Mouse (Mus musculus) lung, adult 18-20 months (tissue): ENCODE measurements at regions not wholly inside any gene's neighbourhood (a gene's known extent, or its start where the extent isn't known, plus 50 kb on each side); places are given as distances from the start of the nearest gene placed in this dataset.

Experiments used
- DNase-seq, 2 experiments: peaks; one replicate each; pipeline ENCODE4 v3.0.0; 2022; ENCODE audit warnings: mixed read lengths in 2 of 2

- no peak for DNase-seq
Observed at GRCm38 (mm10) chr1:61050346-61050745, 72.6 kb downstream of the Icos start.

DNA sequence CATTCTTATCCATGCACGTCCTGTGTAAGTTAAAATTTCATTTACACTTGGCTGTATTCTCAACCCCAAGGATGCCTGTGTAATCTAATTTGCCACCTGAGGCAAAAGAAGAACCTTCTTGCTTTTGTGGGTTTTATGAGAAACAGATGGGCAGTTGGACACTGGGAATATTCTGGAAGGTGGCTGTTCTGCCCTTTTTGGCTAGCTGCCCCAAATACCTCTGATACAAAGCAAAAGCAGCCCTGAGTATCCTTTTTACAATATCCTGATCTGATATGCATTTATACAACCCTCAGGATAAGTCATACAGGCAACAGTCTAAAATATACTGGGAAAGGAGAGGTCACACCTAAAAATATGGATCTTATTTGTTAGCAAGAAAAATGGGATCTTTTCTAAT, 75.9 kb downstream of the Icos start:
- DNase-seq, result no peak

DNA sequence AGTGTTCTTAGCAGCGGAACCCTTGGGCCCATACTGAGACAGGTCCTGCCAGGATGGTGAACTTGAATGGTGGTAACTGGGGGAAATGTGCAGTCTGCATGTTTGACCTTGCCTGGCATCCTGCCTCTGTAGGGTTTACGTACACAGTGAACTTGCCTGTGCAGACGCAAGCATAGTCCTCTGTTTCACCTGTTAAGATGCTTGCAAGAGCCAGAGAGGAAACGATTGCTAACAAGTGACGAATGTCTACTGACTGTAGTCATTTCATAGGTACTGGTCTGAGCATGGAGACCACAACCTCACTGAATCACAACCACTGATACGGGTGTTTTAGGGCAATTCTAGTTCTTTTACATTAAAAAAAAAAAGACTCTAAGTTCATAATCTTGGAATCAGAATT, 76.7 kb downstream of the Icos start:
- DNase-seq, result peak in 1 of 2 experiments; percentile 2

DNA sequence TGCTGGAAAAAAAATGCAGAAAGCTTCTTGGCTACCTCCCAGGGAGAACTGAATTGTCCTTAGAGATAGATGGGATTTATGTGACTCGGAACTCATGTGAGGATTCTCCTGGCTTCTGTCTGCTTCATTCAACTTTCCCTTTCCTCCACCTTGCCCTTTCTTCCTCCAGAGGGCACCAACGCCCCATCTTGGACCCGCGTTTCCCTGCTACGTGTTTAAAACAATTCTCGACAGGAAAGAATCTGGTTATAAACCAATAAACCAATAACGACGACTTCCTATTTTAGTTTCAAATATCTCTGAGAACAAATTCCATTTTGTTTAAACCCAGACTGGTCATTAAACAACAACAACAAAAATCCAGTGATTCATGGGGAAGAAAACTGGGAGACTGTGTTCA, 77.4 kb downstream of the Icos start:
- DNase-seq, result peak; percentile 11 to 31

DNA sequence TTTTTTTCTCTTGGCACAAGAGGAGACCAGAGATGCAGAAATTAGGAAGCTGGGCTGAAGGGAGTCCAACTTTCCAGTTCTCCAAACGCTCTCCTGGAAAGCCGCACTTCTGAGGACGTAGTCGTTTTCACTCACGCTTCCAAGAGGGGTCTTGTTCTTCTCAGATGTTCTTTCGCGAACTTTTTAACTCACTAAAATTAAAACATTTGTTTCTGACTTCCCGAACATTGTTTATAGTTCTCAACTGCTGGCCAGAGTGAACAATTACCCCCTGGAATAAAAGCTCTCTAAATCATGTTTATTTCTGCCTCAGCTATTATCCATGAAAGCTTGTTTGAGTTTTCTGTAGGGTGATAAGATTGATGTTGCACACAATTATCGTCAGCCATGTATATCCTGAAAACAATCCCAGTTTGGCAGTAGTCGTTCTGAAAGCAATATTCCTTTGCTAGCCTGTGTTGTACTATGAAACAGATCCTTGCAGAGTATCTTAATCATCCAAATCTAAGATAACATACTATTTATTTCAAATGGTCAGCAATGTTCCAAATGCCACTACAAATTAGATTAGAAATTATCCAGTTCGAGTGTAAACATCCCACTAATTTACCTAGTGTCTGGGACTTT, 82.3 kb downstream of the Icos start:
- no peak for DNase-seq

DNA sequence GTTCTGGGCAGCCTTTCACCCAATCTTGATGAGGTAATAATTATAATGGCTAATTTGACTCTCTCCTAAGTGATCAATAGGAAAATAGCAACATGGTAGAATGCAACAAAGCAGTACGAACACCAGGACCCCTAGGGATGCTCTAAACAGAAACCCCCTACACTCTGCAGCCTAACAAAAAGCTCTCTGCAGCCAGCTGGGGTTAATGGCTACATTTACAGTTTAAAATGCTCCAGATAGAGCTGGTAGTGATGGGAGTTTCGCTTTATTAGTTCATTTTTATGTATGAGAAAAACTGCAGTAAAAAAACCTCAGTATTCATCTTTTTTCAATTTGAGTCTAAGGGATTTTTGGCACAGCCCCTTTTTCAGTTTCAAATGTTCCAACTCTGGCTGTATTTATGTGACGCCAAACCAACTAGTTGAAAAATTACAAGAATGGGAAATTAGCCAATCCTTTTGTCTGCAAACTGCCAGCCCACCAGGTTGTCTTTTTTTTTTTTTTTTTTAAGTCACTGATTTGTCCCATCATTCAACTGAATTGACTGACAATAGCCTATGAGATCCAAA, 84.2 kb downstream of the Icos start:
- no peak for DNase-seq

DNA sequence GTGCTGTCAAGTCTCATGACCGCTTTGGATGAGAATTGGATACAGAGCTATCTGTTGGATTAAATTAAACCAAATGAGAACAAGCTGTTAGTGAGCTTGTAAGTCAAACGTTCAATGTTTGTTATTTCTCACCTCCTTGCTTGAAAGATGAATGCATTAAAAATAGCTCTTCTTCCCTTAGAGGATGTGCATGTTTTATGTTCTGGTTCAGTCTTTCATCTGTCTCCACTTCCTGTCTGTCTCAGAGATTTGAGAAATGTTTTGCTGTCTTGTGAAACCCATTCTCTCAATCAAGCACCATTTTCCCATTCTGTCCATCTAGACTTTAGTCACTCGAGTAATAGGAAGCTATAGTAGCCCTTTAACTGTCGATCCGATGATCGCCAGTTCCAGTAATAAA, 90.4 kb downstream of the Icos start:
- DNase-seq, result no peak

DNA sequence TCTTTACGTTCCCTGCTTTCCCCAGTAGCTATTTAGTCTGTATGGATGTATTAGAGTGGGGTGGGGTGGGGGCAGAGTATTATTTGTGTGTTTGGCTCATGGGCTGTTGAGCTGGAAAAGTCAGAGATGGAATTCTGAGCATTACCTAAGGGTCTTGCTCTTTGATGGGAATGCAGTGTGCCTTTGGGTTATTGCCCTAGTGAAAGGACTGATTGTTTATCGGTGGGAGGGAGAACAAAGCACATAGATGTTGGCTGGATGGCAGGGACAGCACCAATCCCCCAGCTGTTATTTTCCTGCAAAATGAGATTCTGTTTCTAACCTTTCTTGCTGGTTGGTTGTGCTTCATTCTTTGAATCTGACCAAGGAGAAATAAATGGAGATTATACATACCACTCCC, 96.4 kb downstream of the Icos start:
- DNase-seq, result no peak

DNA sequence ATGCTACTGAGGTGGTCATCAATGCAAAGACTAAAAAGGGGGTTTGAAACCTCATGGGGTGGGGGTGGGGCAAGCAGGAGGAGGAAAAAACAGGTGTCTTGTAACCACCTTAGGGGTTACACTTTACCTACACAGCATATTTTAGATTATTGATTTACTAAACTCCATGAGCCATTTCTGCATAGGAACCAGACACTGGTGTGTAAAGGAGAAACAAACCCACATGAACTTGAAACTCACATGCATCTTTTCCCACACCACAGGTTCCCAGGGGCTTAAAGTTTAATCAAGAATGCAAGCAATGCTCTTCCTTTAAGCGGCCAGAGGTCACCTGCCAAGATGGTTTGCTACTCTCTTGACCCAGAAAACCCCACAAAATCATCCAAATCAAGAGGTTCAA, 97.6 kb downstream of the Icos start:
- DNase-seq, result no peak

DNA sequence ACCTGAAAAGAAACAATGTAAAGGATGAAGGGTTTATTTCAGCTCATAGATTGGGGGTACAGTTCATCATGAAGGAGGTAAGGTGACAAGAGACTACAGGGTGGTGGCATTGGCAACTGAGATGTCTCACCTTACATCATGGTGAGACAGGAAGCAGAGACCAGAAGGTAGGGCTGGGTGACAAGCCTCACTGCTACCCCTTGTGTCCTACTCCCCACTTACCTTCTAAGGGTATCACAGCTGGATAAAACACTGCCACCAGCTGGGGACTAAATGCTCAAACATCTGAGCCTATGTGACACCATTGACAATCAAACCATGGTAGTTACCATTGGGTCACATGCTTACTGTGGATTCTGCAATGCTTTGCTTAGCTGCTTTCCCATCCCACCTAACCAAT, 107.0 kb downstream of the Icos start:
- no peak for DNase-seq

- no peak for DNase-seq
Observed at GRCm38 (mm10) chr1:61086811-61087210, 109.1 kb downstream of the Icos start.

DNA sequence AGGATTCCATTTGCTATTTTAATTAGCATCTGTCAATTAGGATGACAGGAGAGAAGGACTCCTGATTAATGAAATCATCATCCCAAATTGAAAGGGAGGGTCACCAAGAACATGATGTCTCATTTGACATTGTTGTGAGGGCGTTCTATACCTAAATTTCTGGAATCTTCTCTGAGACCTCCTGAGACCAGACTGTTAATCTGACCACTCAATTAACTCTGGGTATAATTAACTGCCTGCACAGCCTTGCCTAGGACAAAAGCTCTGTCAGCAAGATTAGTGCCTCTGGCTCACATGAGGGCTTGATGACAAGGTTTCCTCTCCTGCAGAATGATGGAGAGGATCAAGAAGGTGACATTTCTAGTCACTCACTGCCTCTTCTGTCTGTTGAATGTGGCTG, 113.1 kb downstream of the Icos start:
- DNase-seq, result no peak

DNA sequence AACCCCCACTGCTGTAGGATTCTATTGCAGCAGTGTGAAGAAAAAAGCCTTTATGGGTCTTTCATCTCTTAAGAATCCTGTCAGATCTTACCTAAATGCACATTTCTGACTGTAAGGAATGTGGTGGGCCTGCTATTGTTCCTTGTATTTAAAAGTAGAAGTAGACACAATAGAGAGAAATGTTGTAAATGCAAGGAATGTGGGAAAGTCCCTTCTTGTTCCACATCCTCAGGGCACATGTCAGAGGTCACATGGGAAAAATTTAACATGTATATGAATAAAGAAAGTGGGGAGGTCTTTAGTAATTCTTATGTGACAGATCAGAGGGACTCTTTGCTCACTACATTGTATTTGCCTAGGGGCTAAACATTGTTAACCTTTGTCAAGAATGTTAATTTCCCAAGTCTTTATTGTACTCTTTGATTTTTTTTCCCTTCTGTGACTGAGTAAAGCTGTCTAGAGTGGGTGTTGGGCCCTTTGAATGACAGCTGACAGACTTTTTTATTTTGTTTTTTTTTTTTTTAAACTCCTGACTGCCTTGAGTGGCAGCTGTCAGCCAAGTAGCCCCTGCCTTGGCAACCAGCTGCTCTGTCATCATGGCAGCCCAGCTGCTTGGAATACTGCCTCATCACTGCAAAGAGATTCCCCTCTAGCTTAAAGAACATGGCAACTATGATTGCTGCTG, 117.9 kb downstream of the Icos start:
- DNase-seq, result no peak

DNA sequence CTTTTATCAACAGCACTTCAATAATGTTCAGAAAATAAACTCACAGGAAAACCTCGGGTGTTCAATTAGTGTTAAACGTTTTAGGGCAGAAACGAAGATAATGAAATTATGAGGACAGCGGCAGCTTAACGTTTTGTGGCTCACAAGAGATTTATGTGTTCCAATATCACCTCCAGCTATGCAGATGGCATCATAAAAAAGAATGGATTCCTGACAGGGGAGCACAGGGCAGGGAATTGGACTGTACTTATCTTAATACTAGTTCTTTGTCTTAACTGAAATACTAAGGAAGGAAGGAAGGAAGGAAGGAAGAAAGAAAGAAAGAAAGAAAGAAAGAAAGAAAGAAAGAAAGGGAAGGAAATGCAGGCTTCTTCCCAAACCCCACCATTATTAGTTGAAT, 121.6 kb downstream of the Icos start:
- DNase-seq, result no peak

DNA sequence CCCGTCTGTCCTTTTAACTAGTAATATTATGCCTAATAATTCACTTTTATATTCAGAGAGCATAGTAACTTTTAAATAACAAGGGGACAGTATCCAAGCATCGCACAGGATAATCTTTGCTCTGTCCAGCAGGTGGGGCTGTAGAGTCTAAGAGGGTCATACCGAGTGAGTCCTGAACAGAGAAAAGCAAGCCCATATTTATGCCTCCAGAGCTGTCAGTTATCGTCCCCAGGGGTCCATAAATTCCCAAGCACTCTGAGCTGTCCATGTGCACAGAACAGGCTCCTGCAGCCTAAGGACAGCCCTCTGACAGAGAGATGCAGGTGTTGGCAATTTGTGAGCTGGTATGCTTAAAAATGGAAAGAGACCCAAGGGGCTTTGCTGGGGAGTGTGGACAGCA, 124.0 kb downstream of the Icos start:
- DNase-seq, result peak in 1 of 2 experiments; percentile 10

- no peak for DNase-seq
Observed at GRCm38 (mm10) chr1:61102346-61102745, 124.6 kb downstream of the Icos start.

GRCm38 (mm10) chr1:61103581-61103980, 125.9 kb downstream of the Icos start:
- no peak for DNase-seq

DNA sequence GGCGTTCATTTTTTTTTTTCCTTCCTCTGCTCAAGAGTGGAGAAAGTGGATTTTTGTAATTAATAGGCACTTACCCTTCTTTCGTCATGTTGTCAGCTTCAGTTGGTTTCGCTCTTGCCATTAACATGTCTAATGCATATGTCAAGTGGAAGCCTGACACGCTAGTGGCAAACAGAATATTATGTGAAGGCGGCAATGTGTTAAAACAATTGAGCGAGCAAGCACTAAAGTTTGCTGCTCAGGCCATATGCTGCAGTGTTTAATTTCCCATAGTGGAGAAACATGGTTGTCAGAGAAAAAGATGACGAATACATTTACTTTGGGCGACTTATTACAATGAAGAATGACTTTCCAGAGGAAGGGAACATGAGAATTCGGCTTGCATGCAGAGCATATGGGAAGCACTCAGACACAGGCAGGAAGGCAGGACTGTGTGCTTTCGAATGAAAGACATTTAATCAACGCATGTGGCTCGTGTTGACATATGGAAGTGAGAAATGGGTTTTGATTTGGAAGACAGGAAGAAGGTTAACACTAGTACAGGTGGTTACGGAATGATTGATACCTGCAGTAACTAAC, 134.1 kb downstream of the Icos start:
- no peak for DNase-seq

DNA sequence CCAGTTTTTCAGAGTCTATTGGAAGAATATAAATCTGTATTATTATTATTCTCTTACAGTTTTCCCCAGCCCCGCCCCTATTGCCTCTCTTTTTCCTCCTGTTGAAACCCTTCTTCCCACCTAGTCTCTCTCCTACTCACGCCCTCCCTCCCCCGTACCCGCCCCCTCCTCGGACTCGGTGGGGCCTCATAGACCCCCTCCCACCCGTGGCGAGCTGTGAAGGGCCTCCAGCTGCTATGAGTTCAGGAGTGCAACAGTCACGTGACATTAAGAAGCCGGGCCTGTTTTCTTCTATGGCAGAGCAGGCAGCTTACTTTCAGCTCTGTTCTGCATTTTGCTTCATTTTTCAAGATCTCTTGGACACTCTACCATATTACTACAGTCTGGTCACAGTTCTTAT, 139.8 kb downstream of the Icos start:
- no peak for DNase-seq

DNA sequence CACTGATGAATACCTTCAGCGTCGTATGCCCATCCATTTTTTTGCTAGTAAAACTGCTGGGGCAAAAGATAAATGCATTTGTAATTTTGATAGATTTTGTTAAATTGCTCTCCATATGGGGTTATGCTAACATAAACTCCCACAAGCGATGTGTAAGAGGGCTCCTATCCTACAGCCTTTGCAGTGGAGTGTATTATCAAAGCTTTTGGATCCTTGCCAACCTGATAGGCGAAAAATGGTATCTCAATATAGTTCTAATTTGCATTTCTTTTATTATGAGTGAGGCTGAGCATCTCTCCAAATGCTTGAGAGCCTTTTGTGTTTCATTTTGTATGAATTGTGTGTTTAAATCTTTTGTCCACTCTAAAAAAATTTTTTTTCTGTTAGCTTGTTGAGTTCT, 140.3 kb downstream of the Icos start:
- DNase-seq, result no peak

- DNase-seq, result no peak
Observed at GRCm38 (mm10) chr1:61121480-61121879, 143.8 kb downstream of the Icos start.

- DNase-seq, result no peak
Observed at GRCm38 (mm10) chr1:61125127-61125526, 147.4 kb downstream of the Icos start.

DNA sequence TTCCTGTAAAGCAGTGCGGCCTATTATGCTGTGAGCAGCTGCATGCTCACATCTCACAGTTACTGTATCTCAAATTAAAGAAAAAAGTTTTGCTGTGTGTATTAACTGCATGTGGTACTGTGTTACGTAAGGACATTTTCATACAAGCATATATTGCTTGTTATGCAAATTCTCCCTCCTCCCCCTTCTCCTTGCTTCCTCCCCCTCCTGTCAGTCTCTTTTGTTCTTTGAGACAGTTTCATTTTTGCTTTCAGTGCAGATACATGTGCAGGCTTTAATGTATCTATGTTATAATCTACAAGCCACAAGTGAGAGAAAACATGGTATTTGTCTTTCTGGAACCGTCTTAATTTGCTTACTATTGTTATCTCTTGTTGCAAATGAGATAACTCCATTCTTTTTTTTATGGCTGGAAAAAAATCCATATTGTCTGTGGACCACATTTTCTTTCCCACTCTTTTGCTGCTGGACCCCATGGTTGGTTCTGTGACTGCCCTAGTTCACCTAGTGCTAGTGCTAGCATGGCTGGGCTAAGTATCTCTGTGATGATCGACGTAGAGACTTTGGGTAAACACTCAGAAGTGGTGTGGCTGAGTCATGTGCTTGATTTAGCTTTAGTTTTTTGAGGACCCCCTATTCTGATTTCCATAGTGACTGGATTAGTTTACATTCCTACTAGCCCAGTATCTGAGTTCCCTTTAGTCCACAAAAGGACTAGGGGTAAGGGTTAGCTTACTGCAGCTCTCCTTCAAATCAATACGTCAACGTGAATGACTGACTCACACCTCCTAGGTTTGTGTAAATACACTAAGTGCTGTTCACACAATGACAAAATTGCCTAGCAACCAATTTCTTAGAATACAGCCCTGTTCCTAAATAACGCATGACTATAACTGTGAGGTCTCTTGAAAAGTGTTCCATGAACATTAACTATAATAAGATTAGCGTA, 158.1 kb downstream of the Icos start:
- peak in 1 of 2 experiments; percentile 13 for DNase-seq
